Mouse (Mus musculus): ENCODE data around the gene Naxe. TPM values are rescaled to one million over a fixed set of nuclear protein-coding genes. Genes with fewer than 3 reads are reported as not detected.

The Naxe gene
- total RNA-seq, 2 experiments from 2014 or later, result 76.5 to 86.4 TPM

DNA sequence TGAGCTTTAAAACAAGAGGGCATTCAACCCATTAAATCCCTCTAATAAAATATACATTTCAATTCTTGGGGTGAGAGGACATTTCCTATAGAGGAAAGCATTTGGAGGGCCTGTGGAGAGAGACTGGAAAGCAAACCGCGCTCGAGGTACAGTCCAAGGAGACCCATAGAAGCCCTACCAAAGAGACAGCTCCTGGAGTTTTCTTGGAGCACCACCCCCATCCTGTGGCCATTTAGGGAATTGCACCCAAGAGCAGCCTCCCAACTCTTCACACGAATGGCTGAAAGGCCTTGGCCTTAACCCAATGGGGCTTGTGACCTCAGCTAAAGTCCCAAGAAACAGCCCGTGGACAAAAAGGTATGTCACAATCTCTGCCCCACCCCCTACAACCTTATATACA, 13.5 kb upstream of the Naxe start:
- intact Hi-C loops (cut with DNase I), result loop anchor here (1.0 to 2.0 kb wide), 3 partner anchors 43 to 100 kb away; partner anchors contain the start of gene Nes
- DNase-seq, result peak; percentile 90 to 95

- peak in 1 of 2 experiments; percentile 24 for DNase-seq
- intact Hi-C loops (cut with DNase I), result loop anchor here (2.0 kb wide), 1 partner anchor 134 kb away; no protein-coding TSS in a partner anchor
Observed at GRCm38 (mm10) chr3:88068386-88068785, 10.1 kb upstream of the Naxe start.

DNA sequence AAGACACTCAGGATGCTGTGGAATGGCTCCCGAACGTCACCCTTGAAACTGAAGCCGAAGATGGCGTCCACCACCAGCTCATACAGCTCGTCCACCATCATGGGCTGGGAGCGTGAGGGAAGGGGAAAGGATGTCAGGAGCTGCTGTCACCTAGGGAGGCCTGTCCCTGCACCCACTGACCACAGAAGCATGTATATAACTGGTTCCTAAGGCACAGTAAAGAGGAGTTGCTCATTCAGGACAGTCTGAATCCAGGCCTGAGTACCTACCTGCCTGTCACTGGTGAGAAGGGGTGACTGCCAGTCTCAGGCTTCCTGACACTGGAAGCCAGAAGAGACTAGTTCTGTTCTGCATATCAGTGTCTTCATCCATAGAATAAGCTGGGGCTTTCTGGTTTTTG, 1.3 kb downstream of the Naxe start:
- DNase-seq, result no peak
- intact Hi-C loops (cut with DNase I), result no loop called here

GRCm38 (mm10) chr3:88049532-88049931, 8.8 kb downstream of the Naxe start:
- intact Hi-C loops (cut with DNase I), result no loop called here
- DNase-seq, result no peak

DNA sequence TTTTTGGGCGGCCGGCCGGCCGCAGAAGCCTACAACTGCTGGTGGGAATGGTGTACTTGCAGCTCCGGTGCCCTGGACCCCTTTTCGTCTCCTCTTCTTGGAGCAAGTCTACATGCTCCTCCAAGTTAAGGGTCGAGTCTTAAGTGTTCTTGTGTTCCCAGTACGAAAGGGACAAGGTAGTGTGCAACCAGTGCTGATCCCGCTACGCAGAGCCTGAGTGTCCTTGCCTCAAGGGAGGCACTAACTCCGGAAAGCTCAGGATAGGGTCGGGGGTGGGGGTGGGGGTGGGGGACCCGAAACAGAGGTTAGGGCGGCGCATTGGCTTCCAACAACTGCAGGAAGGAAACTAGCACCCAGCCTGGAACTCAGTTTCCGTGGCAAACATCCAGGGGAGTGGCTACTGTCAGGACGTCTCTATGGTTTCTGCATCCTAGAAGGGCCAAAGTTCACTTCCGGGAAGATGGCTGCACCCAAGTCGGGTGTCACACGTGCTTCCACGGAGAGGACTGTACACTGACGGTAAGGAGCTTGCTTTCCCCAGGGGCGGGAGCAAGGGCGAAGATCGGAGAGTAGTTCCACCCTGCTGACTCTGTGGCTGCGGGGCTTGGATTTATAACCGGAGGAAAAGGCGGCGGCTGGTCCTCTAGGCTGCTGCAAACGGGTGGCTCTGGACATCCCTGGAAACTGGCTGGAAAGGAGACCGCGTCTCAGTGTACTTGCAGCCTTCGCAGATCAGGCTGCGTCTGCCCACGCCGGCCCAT, 15.5 kb downstream of the Naxe start, which contains the start of gene Gpatch4:
Gpatch4 (plus strand) TSS at position 448 of the 761 bp plus-strand sequence.
- intact Hi-C loops (cut with DNase I), result no loop called here
- peak; percentile 93 to 95 for DNase-seq

DNA sequence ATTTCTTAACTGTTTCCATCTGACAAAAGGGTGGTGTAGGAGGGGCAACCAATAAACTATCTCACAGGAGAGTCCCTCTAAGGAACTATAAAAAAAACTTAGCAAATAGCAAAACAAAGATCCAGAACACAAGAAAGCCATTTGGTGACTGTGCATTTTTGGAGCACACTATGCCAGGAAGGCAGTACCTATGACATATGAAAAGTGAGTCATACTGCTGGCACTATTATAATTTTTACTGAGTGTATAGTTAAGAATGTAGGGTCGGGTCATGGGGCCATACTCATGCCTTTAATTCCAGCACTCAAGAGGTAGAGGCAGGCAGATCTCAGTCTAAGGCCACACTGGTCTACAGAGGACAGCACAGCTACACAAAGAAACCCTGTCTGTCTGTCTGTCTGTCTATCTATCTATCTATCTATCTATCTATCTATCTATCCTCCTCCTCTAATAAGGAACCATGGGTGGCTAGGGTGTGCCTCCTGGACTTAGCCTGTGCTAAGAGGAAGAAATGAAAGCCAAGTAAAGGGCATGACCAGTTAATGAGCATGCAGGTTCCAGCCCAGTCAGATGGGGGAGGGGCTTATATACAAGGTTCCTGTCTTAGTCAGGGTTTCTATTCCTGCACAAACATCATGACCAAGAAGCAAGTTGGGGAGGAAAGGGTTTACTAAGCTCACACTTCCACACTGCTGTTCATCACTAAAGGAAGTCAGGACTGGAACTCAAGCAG, 22.6 kb downstream of the Naxe start:
- no peak for DNase-seq
- intact Hi-C loops (cut with DNase I), result no loop called here

- intact Hi-C loops (cut with DNase I), result no loop called here
- no peak for DNase-seq
Observed at GRCm38 (mm10) chr3:88033506-88033905, 24.8 kb downstream of the Naxe start.

- intact Hi-C loops (cut with DNase I), result no loop called here
- peak; percentile 56 to 61 for DNase-seq
Observed at GRCm38 (mm10) chr3:88030608-88031395, 27.5 kb downstream of the Naxe start.

DNA sequence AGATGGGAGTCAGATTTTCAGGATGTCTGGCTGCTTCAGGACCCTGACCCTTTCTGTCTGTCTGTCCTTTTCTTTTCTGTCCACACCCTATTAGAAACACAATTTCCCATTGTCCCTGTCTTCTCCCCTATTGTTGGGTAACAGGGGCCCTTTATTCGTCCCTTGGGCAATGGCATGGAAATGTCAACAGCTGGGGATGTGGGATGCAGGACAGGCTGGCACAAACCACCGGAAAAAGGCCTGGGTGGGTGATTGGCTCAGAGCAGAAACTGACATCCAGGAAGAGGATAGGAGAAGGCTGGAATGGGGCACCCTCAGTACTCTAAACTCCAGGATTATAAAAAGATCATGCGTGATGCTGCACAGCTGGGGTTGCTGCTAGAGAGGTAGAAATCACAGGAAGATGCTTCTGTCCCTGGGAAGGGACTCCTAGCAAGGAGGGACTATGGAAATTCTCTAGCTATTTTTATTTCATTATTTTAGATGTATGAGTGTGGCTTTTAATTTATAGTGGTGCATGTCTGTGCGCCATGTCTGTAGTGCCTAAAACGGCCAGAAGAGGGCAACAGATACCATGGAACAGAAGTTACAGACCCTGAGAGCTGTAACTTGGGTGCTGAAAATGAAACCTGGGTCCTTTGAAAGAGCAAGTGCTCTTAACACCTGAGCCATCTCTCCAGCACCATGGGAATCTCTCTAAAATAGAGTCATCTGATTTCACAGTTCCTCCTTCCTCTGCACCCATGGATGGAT, 30.7 kb downstream of the Naxe start, which contains the start of gene Hapln2:
Hapln2 (minus strand) TSS at position 150 of the 753 bp plus-strand sequence.
- peak in 1 of 2 experiments; percentile 14 for DNase-seq
- intact Hi-C loops (cut with DNase I), result loop anchor here (2.0 kb wide), 1 partner anchor 43 kb away; no protein-coding TSS in a partner anchor

- no peak for DNase-seq
- intact Hi-C loops (cut with DNase I), result no loop called here
Observed at GRCm38 (mm10) chr3:88026823-88027222, 31.5 kb downstream of the Naxe start.

- intact Hi-C loops (cut with DNase I), result no loop called here
Observed at GRCm38 (mm10) chr3:88023192-88024074, 34.9 kb downstream of the Naxe start.

GRCm38 (mm10) chr3:88022322-88023191, 35.7 kb downstream of the Naxe start:
- intact Hi-C loops (cut with DNase I), result no loop called here
- DNase-seq, result peak; percentile 87 to 90

More at GRCm38 (mm10) chr3:88023192-88024074, 34.9 kb downstream of the Naxe start:
- DNase-seq, result no peak

GRCm38 (mm10) chr3:88010634-88011265, 47.5 kb downstream of the Naxe start:
- peak in 1 of 2 experiments; percentile 57 for DNase-seq
- intact Hi-C loops (cut with DNase I), result loop anchor here (1.0 kb wide), 1 partner anchor 61 kb away; no protein-coding TSS in a partner anchor
